Mouse (Mus musculus) stomach, postnatal 0 days (tissue): ENCODE measurements around the gene Evi5l. TPM values are rescaled to one million over a fixed set of nuclear protein-coding genes. Genes with fewer than 3 reads are reported as not detected.

Experiments used
- ATAC-seq: fragments of 200-750 bp; cut with Nextera tagmentation; 2 replicates; pipeline ENCODE4 v1.8.0; 2017; ENCODE audit not compliant: low FRiP score, low TSS enrichment
- DNase-seq: peaks from one replicate; pipeline ENCODE4 v3.0.0-alpha.2; 2016; ENCODE audit warnings: low spot score
- H3K27ac ChIP-seq: fragments of 300-500 bp; sonication (generic); replicated peaks from 2 replicates; pipeline ENCODE4 v1.5.1; 2014; ENCODE audit warnings: mild to moderate bottlenecking, control low read depth
- H3K27me3 ChIP-seq: fragments of 300-500 bp; sonication (generic); 2 replicates; pipeline ENCODE4 v1.6.1; 2014; ENCODE audit warnings: low read length; ENCODE audit not compliant: control insufficient read depth, insufficient read depth
- H3K36me3 ChIP-seq: fragments of 300-500 bp; sonication (generic); 2 replicates; pipeline ENCODE4 v1.6.1; 2014; ENCODE audit warnings: low read length, mixed read lengths; ENCODE audit not compliant: control insufficient read depth, insufficient read depth
- H3K4me1 ChIP-seq: fragments of 300-500 bp; sonication (generic); replicated peaks from 2 replicates; pipeline ENCODE4 v1.6.1; 2014; ENCODE audit warnings: antibody characterized with exemption; ENCODE audit not compliant: control insufficient read depth, insufficient read depth
- H3K4me2 ChIP-seq: fragments of 300-500 bp; sonication (generic); replicated peaks from 2 replicates; pipeline ENCODE4 v1.6.1; 2014; ENCODE audit warnings: low read depth, mild to moderate bottlenecking, control low read depth, moderate library complexity
- H3K4me3 ChIP-seq: fragments of 300-500 bp; sonication (generic); 2 replicates; pipeline ENCODE4 v1.5.1; 2014; ENCODE audit warnings: low read depth, low read length, control low read depth
- H3K9ac ChIP-seq: fragments of 300-500 bp; sonication (generic); 2 replicates; pipeline ENCODE4 v1.6.1; 2014; ENCODE audit warnings: mild to moderate bottlenecking, low read length, control low read depth, mixed read lengths
- H3K9me3 ChIP-seq: fragments of 300-500 bp; sonication (generic); 2 replicates; pipeline ENCODE4 v1.6.1; 2016; ENCODE audit warnings: low read length; ENCODE audit not compliant: control insufficient read depth
- CTCF ChIP-seq: IDR thresholded peaks from 2 replicates; pipeline ENCODE4 v1.5.1; 2016; ENCODE audit warnings: antibody characterized with exemption, low read depth, mild to moderate bottlenecking, moderate library complexity
- EP300 ChIP-seq: optimal IDR thresholded peaks from 2 replicates; pipeline ENCODE3; 2016; ENCODE audit warnings: antibody characterized with exemption
- WGBS: fragments of 180-500 bp; shearing (Covaris S2); extraction: QIAGEN DNeasy Blood & Tissue Kit; methylation state at CpG from one replicate; pipeline ENCODE4 v1.1.7; 2014; 5-methylcytosine and 5-hydroxymethylcytosine counted together
- polyA plus RNA-seq: library from polyadenylated mRNA; unstranded; fragments of >200 nt; fragmentation: Nextera tagmentation; extraction: Ambion mirVana; gene quantifications from 2 replicates; pipeline ENCODE4 v1.2.1, GENCODE M21; 2015

The Evi5l gene
- polyA plus RNA-seq, 1 experiment from 2014 or later, result 11.0 TPM

- H3K36me3 ChIP-seq, result no peaks in the 10 kb centered on the region
- peak within 1 kb of the TSS; percentile 71 for H3K9ac ChIP-seq
- WGBS, result 4% methylated on average over 32 of the region's 33 CpGs
- no peak for TF ChIP-seq EP300
- no peak for TF ChIP-seq CTCF
- peak within 1 kb of the TSS; percentile 66 for H3K4me2 ChIP-seq
- peak within 1 kb of the TSS; percentile 46 for H3K4me3 ChIP-seq
- DNase-seq (peak; percentile 81), ATAC-seq (peak; percentile 80)
- no peaks in the 10 kb centered on the region for H3K9me3 ChIP-seq
- H3K27me3 ChIP-seq, result no peaks in the 10 kb centered on the region
- H3K4me1 ChIP-seq, result no peaks in the 10 kb centered on the region
- peak within 1 kb of the TSS; percentile 40 for H3K27ac ChIP-seq
These were observed 60.5 kb downstream of the Evi5l start, which contains the start of gene Lrrc8e for GRCm38 (mm10) chr8:4226739-4227347. Gene Lrrc8e, plus strand, starts transcription at chr8:4226827.

- Histone ChIP-seq H3K36me3 (no peaks in the 10 kb centered on the region), H3K4me1 (no peaks in the 10 kb centered on the region), H3K27ac (no peak overlapping the region), H3K9me3 (no peaks in the 10 kb centered on the region), H3K9ac (no peak overlapping the region), H3K27me3 (no peaks in the 10 kb centered on the region), H3K4me2 (no peak overlapping the region), H3K4me3 (no peak overlapping the region)
- ATAC-seq (no peak), DNase-seq (no peak)
- WGBS, result 93% methylated on average over 4 of the region's 4 CpGs
- no peak for TF ChIP-seq CTCF
- TF ChIP-seq EP300, result no peak
These were observed 61.6 kb downstream of the Evi5l start for GRCm38 (mm10) chr8:4227919-4228318.

GRCm38 (mm10) chr8:4229784-4230183 lies 63.4 kb downstream of the Evi5l start:
- 70% methylated on average over 5 of the region's 5 CpGs for WGBS
- no peak overlapping the region for H3K27ac ChIP-seq
- ATAC-seq, result no peak
- no peak overlapping the region for H3K4me2 ChIP-seq
- DNase-seq, result no peak
- H3K4me3 ChIP-seq, result no peak overlapping the region
- no peaks in the 10 kb centered on the region for H3K27me3 ChIP-seq
- H3K36me3 ChIP-seq, result no peaks in the 10 kb centered on the region
- H3K9ac ChIP-seq, result no peak overlapping the region
- no peaks in the 10 kb centered on the region for H3K9me3 ChIP-seq
- no peak for TF ChIP-seq CTCF
- no peak for TF ChIP-seq EP300
- no peaks in the 10 kb centered on the region for H3K4me1 ChIP-seq

DNA sequence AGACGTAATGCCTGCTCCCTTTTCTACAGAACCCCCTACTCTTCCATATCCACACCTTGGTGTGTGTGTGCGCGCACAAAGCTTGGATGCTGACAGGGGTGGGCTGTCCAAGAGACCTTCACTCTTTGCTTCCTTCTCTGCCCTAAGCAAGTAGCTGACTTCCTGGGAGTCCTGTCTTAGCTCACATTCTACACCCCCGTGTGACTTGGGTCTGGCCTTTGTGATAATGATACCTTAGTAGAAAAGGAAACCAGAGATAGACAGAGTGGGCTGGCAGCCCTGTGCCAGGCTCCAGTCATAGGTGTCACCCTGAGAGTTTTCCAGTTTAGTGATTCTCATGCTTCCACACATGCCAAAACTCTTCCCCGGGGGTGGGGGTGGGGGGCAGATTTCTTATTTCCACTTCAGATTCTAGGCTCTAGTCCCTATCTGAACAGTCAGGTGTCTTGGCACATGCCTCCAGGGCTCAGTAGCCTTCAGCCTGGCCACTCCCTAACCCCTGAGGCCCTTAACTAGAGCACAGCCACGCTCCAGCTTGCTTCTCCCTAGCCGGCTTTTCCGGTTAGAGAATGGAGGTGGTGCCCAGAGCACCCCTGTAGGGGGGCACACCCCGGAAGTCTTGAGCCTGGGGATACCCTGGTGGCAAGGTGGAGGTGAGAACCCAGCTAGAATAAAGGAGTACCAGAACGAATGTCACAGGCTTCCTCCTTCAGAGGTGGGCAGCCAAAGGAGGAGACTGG lies 64.4 kb downstream of the Evi5l start:
- no peaks in the 10 kb centered on the region for H3K9me3 ChIP-seq
- peak; percentile 91 for ATAC-seq
- peak; percentile 80 for DNase-seq
- H3K4me1 ChIP-seq, result no peaks in the 10 kb centered on the region
- 51% methylated on average over 10 of the region's 10 CpGs for WGBS
- H3K4me3 ChIP-seq, result no peak overlapping the region
- peak overlapping the region; percentile 23; the same call in 1 of the 2 replicates for H3K9ac ChIP-seq
- H3K4me2 ChIP-seq, result peak overlapping the region; percentile 17; the same call in 1 of the 2 replicates
- H3K27ac ChIP-seq, result peak overlapping the region; percentile 83
- TF ChIP-seq EP300 (no peak), CTCF (0 out of 2 replicates have a peak, but pooled peaks have one; percentile 4)
- no peaks in the 10 kb centered on the region for H3K27me3 ChIP-seq
- no peaks in the 10 kb centered on the region for H3K36me3 ChIP-seq

DNA sequence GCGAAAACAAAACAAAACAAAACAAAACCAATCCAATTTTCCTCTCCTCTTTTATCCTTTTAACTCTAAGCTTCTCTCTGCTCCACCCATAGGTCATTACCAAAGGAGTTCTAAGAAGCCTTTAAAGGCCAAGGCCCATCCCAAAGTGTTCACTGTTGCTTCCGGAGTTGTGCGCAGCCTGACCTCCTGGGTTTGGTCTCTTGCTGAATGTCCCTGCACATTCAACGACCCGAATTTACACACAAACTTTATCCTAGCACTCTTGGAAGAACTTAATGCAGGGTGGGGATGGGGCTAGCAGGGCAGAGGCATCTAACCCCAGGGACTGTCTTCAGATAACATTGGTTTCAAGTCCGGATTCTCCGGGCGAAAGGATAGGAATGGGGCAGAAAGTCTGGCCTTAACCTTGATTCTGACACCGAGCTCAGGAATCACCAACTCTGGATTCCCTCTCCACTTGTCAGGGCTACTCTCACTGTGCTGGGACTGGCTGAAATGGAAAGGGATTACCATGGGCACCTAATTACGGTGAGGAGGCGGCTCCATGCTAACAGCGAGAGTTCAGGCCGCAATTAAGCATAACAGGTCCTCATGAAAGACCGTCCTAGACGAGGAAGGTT lies 71.6 kb downstream of the Evi5l start:
- Histone ChIP-seq H3K27ac (peak overlapping the region; percentile 98), H3K9me3 (no peaks in the 10 kb centered on the region), H3K4me1 (peaks cover 4% of the 10 kb centered on the region; the same call in 1 of the 2 replicates), H3K4me3 (peak overlapping the region; percentile 79), H3K9ac (peak overlapping the region; percentile 69), H3K4me2 (peak overlapping the region; percentile 96), H3K27me3 (no peaks in the 10 kb centered on the region; the same call in 1 of the 2 replicates), H3K36me3 (peaks cover 6% of the 10 kb centered on the region; the same call in 1 of the 2 replicates)
- TF ChIP-seq EP300 (no peak), CTCF (no peak)
- ATAC-seq, result no peak; the same call in 1 of the 2 replicates
- no peak for DNase-seq
- WGBS, result 13% methylated on average over 15 of the region's 15 CpGs
